In genomic region chr11:90342858-90343257, GRCm38 (mm10) we compare ENCODE assay signal across 14 mouse cellular contexts.
"Had no signal": no experiment of that assay in that cellular context is flagged by ENCODE, and none has a peak within 500 bp of the region (broad histone marks: within the 10 kb centered on the region; RNA-seq: fewer than 3 reads in every experiment).

No protein-coding gene starts in this region.

- ATAC-seq: liver, embryonic 12.5 days had no signal

- H3K27ac ChIP-seq: layer of hippocampus, adult 2 months; limb, embryonic 13.5 days; liver, embryonic 12.5 days; midbrain, embryonic 10.5 days; neural tube, embryonic 15.5 days had no signal

- H3K9me3 ChIP-seq: liver, embryonic 12.5 days; midbrain, embryonic 10.5 days; neural tube, embryonic 15.5 days had no signal

- DNase-seq: left cerebral cortex, postnatal 4 days; lung, embryonic 14.5 days; lung, postnatal 10 days; lung, postnatal 4 days; midbrain, embryonic 14.5 days; spleen, adult 18-20 months; thymus, adult 18-20 months; thymus, postnatal 14 days had no signal

- H3K9ac ChIP-seq: limb, embryonic 13.5 days; liver, embryonic 12.5 days; lung, embryonic 14.5 days; neural tube, embryonic 15.5 days had no signal

- H3K4me3 ChIP-seq: layer of hippocampus, adult 2 months; limb, embryonic 13.5 days; liver, embryonic 12.5 days; midbrain, embryonic 10.5 days; myocyte; neural tube, embryonic 15.5 days had no signal

- H3K27me3 ChIP-seq: limb, embryonic 13.5 days; liver, embryonic 12.5 days; neural tube, embryonic 15.5 days had no signal

- H3K4me1 ChIP-seq: liver, embryonic 12.5 days; neural tube, embryonic 15.5 days had no signal

- H3K36me3 ChIP-seq: limb, embryonic 13.5 days; liver, embryonic 12.5 days; midbrain, embryonic 10.5 days; neural tube, embryonic 15.5 days had no signal

- H3K4me2 ChIP-seq: limb, embryonic 13.5 days; liver, embryonic 12.5 days; lung, embryonic 14.5 days; neural tube, embryonic 15.5 days had no signal
